Mouse (Mus musculus) forebrain, embryonic 10.5 days (tissue): ENCODE measurements at regions not wholly inside any gene's neighbourhood (a gene's known extent, or its start where the extent isn't known, plus 50 kb on each side); places are given as distances from the start of the nearest gene placed in this dataset.
A peak's percentile ranks its signal among the peaks of the same experiment; 100 is the strongest.
"Not testable (repeated sequence)": the region's sequence is repeated elsewhere in the genome, so short reads cannot be mapped to it uniquely, and the experiment has no call there.

Experiments
- DNase-seq: peaks from one replicate; pipeline ENCODE4 v3.0.0-alpha.2; 2017; ENCODE audit warnings: low spot score; ENCODE audit errors: extremely low spot score
- H3K27ac ChIP-seq: fragments of 300-500 bp; sonication (generic); 2 replicates; pipeline ENCODE4 v1.5.1; 2016; ENCODE audit warnings: mild to moderate bottlenecking
- H3K27me3 ChIP-seq: fragments of 300-500 bp; sonication (generic); 2 replicates; pipeline ENCODE4 v1.6.1; 2016; ENCODE audit warnings: mild to moderate bottlenecking; ENCODE audit not compliant: poor library complexity, severe bottlenecking
- H3K36me3 ChIP-seq: fragments of 300-500 bp; sonication (generic); replicated peaks from 2 replicates; pipeline ENCODE4 v1.6.1; 2016; ENCODE audit warnings: mild to moderate bottlenecking, moderate library complexity
- H3K4me1 ChIP-seq: fragments of 300-500 bp; sonication (generic); 2 replicates; pipeline ENCODE4 v1.6.1; 2016
- H3K4me3 ChIP-seq: fragments of 300-500 bp; sonication (generic); 2 replicates; pipeline ENCODE4 v1.5.1; 2016; ENCODE audit warnings: mild to moderate bottlenecking, moderate library complexity
- H3K9me3 ChIP-seq: fragments of 300-500 bp; sonication (generic); 2 replicates; pipeline ENCODE4 v1.6.1; 2016; ENCODE audit warnings: mild to moderate bottlenecking, moderate library complexity
- WGBS: fragments of 180-500 bp; shearing (Covaris S2); methylation state at CpG from one replicate; pipeline ENCODE4 v1.1.7; 2016; 5-methylcytosine and 5-hydroxymethylcytosine counted together

- peaks cover 4% of the 10 kb centered on the region; the same call in 1 of the 2 replicates for H3K9me3 ChIP-seq
- no peaks in the 10 kb centered on the region for H3K36me3 ChIP-seq
- H3K27me3 ChIP-seq = no peaks in the 10 kb centered on the region
- no peak overlapping the region for H3K27ac ChIP-seq
- no peak for DNase-seq
- peaks cover 36% of the 10 kb centered on the region for H3K4me1 ChIP-seq
- H3K4me3 ChIP-seq = no peak overlapping the region
Observed at GRCm38 (mm10) chr2:63706643-63707042, 391.2 kb downstream of the Fign start.

GRCm38 (mm10) chr2:63706183-63706582 lies 391.7 kb downstream of the Fign start:
- Histone ChIP-seq H3K27me3 (no peaks in the 10 kb centered on the region), H3K4me3 (no peak overlapping the region), H3K27ac (no peak overlapping the region), H3K4me1 (peaks cover 39% of the 10 kb centered on the region), H3K9me3 (peaks cover 4% of the 10 kb centered on the region; the same call in 1 of the 2 replicates), H3K36me3 (no peaks in the 10 kb centered on the region)
- no peak for DNase-seq
- WGBS = 51% methylated on average over 3 of the region's 3 CpGs

- H3K36me3 ChIP-seq = no peaks in the 10 kb centered on the region
- H3K4me3 ChIP-seq = peak overlapping the region; percentile 51
- DNase-seq = peak; percentile 72
- WGBS = under 1% methylated on average over 22 of the region's 22 CpGs
- peaks cover 1% of the 10 kb centered on the region; the same call in 1 of the 2 replicates for H3K9me3 ChIP-seq
- 0 out of 2 replicates have a peak, but pooled peaks cover 3% of the 10 kb centered on the region for H3K27me3 ChIP-seq
- H3K27ac ChIP-seq = peak overlapping the region; percentile 88
- peaks cover 39% of the 10 kb centered on the region for H3K4me1 ChIP-seq
Observed at GRCm38 (mm10) chr2:63702333-63703096, 395.3 kb downstream of the Fign start.

GRCm38 (mm10) chr2:63701861-63702260 lies 396.0 kb downstream of the Fign start:
- no peaks in the 10 kb centered on the region for H3K36me3 ChIP-seq
- H3K4me1 ChIP-seq = peaks cover 36% of the 10 kb centered on the region
- 34% methylated on average over 13 of the region's 13 CpGs for WGBS
- H3K27ac ChIP-seq = peak overlapping the region; percentile 88
- peak overlapping the region; percentile 51 for H3K4me3 ChIP-seq
- 0 out of 2 replicates have a peak, but pooled peaks cover 3% of the 10 kb centered on the region for H3K27me3 ChIP-seq
- no peak for DNase-seq
- no peaks in the 10 kb centered on the region for H3K9me3 ChIP-seq

GRCm38 (mm10) chr2:63700255-63700654 lies 397.6 kb downstream of the Fign start:
- 0 out of 2 replicates have a peak, but pooled peaks cover 3% of the 10 kb centered on the region for H3K27me3 ChIP-seq
- H3K9me3 ChIP-seq = no peaks in the 10 kb centered on the region
- H3K4me1 ChIP-seq = peaks cover 25% of the 10 kb centered on the region
- WGBS = 21% methylated on average over 3 of the region's 3 CpGs
- no peak for DNase-seq
- H3K36me3 ChIP-seq = no peaks in the 10 kb centered on the region
- no peak overlapping the region for H3K27ac ChIP-seq
- H3K4me3 ChIP-seq = no peak overlapping the region

- H3K27ac ChIP-seq = no peak overlapping the region
- H3K4me3 ChIP-seq = no peak overlapping the region
- H3K27me3 ChIP-seq = no peaks in the 10 kb centered on the region
- 40% methylated on average over 3 of the region's 3 CpGs for WGBS
- H3K9me3 ChIP-seq = no peaks in the 10 kb centered on the region
- H3K36me3 ChIP-seq = no peaks in the 10 kb centered on the region
- DNase-seq = no peak
- peaks cover 43% of the 10 kb centered on the region for H3K4me1 ChIP-seq
Observed at GRCm38 (mm10) chr2:63669700-63670099, 428.1 kb downstream of the Fign start.

- no peaks in the 10 kb centered on the region for H3K9me3 ChIP-seq
- no peak for DNase-seq
- WGBS = 63% methylated on average over 7 of the region's 7 CpGs
- no peak overlapping the region for H3K4me3 ChIP-seq
- no peaks in the 10 kb centered on the region for H3K36me3 ChIP-seq
- no peaks in the 10 kb centered on the region for H3K27me3 ChIP-seq
- H3K27ac ChIP-seq = peak overlapping the region; percentile 65
- peaks cover 43% of the 10 kb centered on the region for H3K4me1 ChIP-seq
Observed at GRCm38 (mm10) chr2:63668784-63669183, 429.1 kb downstream of the Fign start.

- DNase-seq, H3K9me3 ChIP-seq, H3K27ac ChIP-seq, H3K36me3 ChIP-seq, H3K4me1 ChIP-seq, H3K4me3 ChIP-seq, H3K27me3 ChIP-seq: not testable (repeated sequence)
- WGBS = 96% methylated on average over 2 of the region's 2 CpGs
Observed at GRCm38 (mm10) chr2:63659947-63660346, 437.9 kb downstream of the Fign start.
